Mouse (Mus musculus): Measurements from ENCODE around the gene Cela2a.
A peak's percentile ranks its signal among the peaks of the same experiment; 100 is the strongest.
"Not testable (repeated sequence)": the region's sequence is repeated elsewhere in the genome, so short reads cannot be mapped to it uniquely, and the experiment has no call there.

Gene Cela2a

GRCm38 (mm10) chr4:141796356-141796755 lies 29.6 kb downstream of the Cela2a start:
- DNase-seq, result no peak

GRCm38 (mm10) chr4:141794152-141794535 lies 31.8 kb downstream of the Cela2a start:
- no peak for DNase-seq

GRCm38 (mm10) chr4:141793282-141794151 lies 32.4 kb downstream of the Cela2a start, which contains the start of gene Casp9:
Gene Casp9 (plus strand): TSS chr4:141793612.
- DNase-seq, result peak; percentile 98

- no peak for DNase-seq
These were observed 33.2 kb downstream of the Cela2a start for GRCm38 (mm10) chr4:141792554-141793281.

GRCm38 (mm10) chr4:141791951-141792350 lies 34.0 kb downstream of the Cela2a start:
- DNase-seq, result no peak

GRCm38 (mm10) chr4:141791486-141791885 lies 34.5 kb downstream of the Cela2a start:
- no peak for DNase-seq

- peak; percentile 98 for DNase-seq
These were observed 35.4 kb downstream of the Cela2a start, which contains the start of gene Dnajc16 for GRCm38 (mm10) chr4:141790524-141790990. Gene Dnajc16 (minus strand): TSS chr4:141790931.

- no peak for DNase-seq
These were observed 36.3 kb downstream of the Cela2a start for GRCm38 (mm10) chr4:141789564-141790218.

- peak; percentile 36 for DNase-seq
These were observed 38.5 kb downstream of the Cela2a start for GRCm38 (mm10) chr4:141787462-141787861.

GRCm38 (mm10) chr4:141787046-141787445 lies 38.9 kb downstream of the Cela2a start:
- no peak for DNase-seq

GRCm38 (mm10) chr4:141786141-141786540 lies 39.8 kb downstream of the Cela2a start:
- no peak for DNase-seq

- no peak for DNase-seq
These were observed 41.1 kb downstream of the Cela2a start for GRCm38 (mm10) chr4:141784835-141785234.

- no peak for DNase-seq
These were observed 44.6 kb downstream of the Cela2a start for GRCm38 (mm10) chr4:141781201-141781985.

GRCm38 (mm10) chr4:141779828-141780227 lies 46.1 kb downstream of the Cela2a start:
- DNase-seq, result no peak

- not testable (repeated sequence) for DNase-seq
These were observed 52.9 kb downstream of the Cela2a start for GRCm38 (mm10) chr4:141773019-141773418.

- no peak for DNase-seq
These were observed 54.1 kb downstream of the Cela2a start for GRCm38 (mm10) chr4:141771823-141772222.

- no peak for DNase-seq
These were observed 56.3 kb downstream of the Cela2a start for GRCm38 (mm10) chr4:141769501-141770160.

GRCm38 (mm10) chr4:141767353-141768036 lies 58.5 kb downstream of the Cela2a start:
- DNase-seq, result peak; percentile 67

GRCm38 (mm10) chr4:141766668-141767352 lies 59.1 kb downstream of the Cela2a start:
- DNase-seq, result peak; percentile 63

GRCm38 (mm10) chr4:141766316-141766667 lies 59.7 kb downstream of the Cela2a start:
- DNase-seq, result no peak

- DNase-seq, result no peak
These were observed 61.0 kb downstream of the Cela2a start for GRCm38 (mm10) chr4:141765008-141765407.

Data from lung, postnatal 10 days (tissue).